Mouse (Mus musculus) left cerebral cortex, adult 9 months (tissue): ENCODE measurements around the gene Setmar.

Source experiments
- DNase-seq, 2 experiments: peaks; one replicate each; pipeline ENCODE4 v3.0.0; 2022; ENCODE audit warnings: low spot score in 2 of 2

The Setmar gene

DNA sequence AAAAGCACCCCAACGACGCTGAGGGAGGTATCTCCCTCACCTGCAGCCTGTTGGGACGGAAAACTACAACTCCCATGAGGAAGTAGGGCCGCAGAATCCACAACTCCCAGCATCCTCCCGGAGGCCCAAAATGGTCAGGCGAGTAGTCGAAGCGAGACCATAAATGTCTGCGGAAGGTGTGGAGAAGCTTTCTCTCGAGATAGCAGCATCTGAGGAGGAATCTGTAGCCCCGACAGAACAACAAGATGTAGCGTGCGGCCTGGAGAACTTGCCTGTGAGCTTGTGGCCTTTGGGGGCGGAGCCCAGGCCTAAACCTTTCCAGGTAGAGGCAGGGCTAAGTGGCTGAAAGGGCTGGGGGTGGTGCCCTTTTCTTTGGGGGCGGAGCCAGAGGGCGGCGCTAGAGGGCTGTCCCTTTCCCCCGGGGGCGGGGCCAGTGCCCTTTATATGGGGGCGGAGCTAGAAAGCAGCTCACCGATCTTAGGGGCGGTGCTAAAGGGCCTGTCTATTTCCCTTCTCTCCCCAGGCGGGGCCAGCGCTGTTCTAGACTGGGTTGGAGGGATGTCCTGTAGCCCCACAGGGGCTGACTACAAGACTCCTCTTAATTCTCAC lies at the start of gene Setmar:
TSS of gene Setmar (plus strand) at position 128 of the 609 bp plus-strand sequence.
- peak; percentile 90 to 96 for DNase-seq

DNA sequence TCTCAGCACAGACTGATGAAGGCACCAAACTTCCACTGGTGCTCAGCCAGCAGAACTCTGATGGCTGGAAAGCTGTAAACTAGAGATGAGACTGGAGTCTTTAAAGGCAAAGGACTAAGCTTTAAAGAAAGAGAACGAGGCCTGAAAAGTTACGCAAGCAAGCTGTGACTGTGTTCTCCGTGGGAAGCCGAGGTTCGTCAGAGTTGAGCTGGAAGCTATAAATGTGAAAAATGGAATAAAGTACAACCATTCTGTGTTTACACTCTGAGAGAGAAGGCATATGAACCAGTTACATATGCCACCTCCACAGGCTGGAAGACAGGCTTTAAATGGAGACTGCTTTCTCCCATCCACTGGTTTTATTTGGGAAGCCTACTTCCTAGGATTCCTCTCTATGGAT lies 43.2 kb upstream of the Setmar start:
- peak; percentile 62 to 75 for DNase-seq

DNA sequence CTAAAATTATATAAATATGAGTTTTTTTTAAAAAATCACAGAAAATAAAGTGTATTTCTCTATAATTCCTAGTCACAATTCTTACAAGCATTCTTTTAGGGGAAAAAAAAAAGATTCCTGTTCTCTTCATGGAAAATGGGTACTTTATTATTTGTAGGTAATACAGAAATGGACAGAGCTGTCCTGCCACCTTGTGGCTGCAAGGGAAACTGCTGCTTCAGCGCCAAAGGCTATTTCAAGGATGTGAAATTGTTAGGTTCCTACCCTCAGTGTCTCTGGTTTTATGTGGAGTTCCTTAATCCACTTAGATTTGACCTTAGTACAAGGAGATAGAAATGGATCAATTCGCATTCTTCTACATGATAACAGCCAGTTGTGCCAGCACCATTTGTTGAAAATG lies 9.8 kb upstream of the Setmar start:
- DNase-seq = peak in 1 of 2 experiments; percentile 71

DNA sequence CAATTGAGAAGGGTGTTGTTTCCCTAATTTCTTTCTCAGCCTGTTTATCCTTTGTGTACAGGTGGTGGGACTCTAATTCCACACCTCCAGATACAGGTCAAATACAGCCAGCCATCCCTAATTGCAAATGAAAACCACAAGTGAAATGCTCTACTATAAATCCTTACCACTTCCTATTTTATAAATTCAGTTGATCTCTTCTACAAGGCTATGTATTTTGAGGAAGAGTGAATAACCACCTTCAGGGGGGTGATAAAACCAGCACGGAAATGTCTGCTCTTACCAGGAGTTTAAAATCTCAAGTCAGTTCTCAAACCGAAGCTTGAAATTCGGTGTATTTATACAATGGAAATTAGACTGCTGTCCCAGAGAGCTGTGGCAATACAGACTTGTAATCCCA lies 8.9 kb upstream of the Setmar start:
- DNase-seq = no peak

DNA sequence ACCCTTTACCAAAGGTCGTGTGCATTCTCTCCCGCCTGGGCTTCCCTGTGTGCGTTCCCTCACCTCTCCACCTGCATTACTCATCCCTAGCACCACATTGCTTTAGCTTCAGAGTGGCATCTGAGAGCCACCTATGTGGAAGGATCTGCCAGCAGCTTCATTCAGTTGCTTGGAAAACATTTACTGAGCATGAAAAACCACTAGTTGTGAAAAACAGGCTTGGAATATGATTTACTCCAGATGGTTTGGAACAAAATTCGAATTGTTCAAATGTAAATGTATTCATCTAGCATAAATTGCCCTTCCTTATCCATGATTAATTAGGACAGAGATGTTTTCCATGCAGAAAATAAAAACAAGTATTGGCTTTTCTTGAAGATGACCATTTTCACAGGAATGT lies 7.5 kb upstream of the Setmar start:
- DNase-seq = no peak

DNA sequence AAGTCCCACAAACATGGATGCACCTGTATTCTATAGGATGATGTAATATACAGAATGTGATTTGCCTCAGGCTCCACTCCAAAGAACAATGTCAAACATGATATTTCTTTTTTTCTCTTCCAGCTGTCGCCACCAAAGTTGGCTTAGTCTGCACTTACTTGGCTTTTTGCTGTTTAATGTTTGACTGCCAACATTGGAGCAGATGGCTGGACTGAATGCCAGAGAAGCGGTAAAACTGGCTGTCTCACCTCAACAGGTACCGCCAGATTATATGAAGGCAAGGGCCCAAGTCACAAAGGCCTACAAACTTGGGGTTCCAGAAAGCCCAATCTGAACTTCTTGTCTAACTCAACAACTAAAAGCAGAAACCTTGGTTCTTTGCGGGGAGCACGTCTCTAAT lies 6.8 kb upstream of the Setmar start:
- no peak for DNase-seq

DNA sequence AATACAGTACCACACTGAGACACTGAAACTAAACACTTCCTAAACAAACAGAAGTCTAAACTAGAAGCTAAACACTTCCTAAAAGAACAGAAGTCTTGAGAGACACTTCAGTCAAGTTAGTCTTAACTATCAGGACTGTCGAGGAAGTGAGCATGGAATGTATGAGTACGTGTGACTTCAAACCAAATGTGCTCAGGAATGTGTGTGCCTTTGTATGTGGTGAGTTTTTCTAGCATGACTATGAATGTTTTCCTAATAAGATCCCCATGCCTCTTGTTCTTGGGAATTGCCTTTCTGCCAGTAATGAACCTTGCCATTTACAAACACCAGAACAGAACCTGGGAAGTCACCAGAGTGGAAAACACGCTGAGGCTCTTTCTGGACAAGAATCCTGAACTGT lies 3.7 kb upstream of the Setmar start:
- DNase-seq = no peak

DNA sequence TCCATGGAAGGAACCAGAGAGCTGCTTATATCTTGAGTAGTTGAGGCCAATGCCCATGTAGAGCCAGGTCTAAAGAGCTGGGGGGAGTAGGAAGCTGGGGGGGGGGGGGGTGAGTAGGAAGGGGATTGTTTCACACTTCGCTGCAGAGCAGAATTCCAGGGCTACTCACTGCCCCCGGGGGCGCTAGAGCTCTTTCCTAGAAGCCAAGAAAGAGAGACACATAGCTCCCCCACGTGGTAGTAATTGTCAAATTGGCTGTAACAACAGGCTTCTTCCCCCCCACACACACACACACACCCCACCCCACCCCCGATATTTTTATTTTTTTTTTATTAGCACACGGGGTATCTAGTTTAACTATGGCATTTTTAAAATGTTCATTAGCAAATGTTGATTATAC lies 738 bp downstream of the Setmar start:
- DNase-seq = peak; percentile 62 to 87

DNA sequence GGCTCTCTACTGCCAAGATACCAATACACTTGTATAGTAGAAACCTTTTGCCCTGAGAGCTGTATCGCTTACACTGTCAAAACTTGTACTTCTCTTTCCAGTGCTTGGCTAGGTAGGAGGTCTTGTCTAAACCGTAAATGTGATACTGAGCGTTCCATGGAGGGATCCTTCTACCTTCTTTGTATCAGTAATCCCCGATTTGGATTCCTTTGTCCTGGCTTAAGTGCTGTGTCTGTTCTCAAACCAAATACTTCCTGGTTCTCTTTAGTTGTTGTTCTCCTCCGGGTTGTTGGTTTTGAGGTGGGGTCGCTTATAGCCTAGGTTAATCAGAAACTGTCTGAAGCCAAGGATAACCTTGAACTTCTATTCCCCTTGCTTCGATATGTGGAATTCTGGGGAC lies 6.1 kb downstream of the Setmar start:
- DNase-seq = no peak

DNA sequence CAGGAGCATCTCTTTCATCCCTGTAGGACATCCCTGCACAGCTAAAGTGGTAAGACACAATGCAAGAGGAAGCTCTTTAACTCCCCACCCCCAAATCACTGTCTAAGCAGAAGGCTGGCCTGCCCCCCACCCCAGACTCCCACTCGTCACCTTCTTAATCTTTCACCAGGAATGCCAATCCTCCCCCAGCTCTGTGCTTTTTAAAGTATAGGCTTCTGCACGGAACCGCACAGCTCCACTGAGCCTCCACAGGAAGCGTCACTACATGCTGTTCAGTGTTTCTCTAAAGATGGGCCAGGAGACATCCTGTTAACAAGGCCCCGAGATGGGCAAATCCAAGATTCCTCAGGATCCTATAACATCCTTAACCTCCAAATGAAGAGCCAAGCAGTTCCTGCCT lies 8.2 kb downstream of the Setmar start:
- peak; percentile 50 to 59 for DNase-seq

DNA sequence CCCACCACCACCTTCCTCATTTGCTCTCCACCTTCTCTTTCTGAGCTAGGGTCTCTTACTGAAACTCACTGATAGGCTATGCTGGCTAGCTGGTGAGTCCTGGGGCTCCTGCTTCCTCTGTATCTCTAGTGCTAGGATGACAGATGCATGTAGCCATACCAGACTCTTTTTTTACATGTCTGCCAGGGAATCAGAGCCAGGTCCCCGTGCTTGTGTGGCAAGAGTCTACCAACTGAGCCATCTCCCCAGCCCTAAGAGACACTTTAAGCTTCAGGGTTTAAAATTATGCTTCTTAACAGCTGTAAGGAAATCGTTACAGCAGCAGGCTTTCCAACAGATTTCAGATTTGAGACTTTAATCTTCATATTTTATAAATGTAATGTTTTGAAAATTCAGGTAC lies 9.1 kb downstream of the Setmar start:
- no peak for DNase-seq

DNA sequence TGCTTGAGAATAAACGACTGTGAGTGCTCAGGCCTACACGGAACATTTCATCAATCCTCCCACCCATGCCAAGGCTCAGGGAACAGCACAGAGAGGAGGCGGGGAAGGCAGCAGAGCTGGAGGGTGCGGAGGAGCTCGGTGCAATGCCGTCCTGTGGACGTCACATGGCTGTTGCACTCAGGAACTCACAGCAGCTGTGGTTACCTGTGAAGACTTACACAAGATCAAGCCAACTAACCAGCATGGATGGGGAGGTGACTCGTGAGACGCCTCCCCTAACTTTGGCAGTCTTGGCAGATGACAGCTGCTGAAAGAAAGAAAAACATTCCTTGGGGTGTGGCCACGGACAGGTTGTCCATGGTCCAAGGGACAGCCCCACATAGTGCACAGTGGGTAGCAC lies 9.8 kb downstream of the Setmar start:
- peak; percentile 56 to 62 for DNase-seq

DNA sequence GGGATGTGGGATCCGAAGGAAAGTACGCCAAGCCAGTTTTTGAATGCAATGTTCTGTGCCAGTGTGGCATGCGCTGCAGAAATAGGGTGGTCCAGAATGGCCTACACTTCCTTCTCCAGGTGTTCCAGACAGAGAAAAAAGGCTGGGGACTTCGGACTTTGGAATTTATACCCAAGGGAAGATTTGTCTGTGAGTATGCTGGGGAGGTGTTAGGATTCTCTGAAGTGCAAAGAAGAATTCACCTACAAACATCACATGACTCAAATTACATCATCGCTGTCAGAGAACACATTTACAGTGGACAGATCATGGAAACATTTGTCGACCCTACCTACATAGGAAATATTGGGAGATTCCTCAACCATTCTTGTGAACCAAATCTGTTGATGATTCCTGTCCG lies 11.0 kb downstream of the Setmar start:
- DNase-seq = no peak

DNA sequence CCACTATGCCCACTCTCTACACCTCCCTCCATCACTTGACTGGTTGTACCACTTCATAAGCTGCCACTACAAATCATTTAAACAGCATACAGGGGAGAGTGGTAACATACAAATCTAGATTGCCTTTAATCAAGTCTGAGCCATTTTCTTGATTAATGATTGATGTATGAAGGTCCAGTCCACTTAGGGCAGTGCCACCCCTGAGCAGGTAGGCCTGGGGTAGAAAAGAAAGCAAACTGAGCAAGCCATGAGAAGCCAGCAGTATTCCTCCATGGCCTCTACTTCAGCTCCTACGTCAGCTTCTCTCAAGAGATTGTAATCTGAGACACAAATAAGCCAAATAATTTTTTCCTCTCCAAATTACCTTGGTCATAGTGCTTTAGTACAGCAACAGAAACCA lies 26.5 kb downstream of the Setmar start:
- no peak for DNase-seq

DNA sequence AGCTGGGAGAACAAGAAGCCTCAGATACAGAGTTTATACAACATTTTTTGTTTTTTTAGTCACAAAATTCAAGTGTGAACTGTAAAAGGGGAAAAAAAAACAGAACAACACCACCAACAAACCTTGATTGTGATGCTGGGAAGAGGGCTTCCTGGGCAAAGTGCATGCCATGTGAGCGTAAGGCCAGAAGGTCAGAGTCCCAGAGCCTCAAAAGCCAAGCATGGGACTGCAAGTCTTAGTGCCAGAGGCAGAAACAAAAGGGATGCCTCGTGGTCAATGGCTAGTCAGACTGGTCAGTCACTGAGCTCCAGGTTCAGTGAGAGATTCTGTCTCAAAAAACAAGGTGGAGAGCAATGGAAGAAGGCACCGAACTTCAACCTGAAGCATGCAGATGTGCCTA lies 27.8 kb downstream of the Setmar start:
- no peak for DNase-seq

DNA sequence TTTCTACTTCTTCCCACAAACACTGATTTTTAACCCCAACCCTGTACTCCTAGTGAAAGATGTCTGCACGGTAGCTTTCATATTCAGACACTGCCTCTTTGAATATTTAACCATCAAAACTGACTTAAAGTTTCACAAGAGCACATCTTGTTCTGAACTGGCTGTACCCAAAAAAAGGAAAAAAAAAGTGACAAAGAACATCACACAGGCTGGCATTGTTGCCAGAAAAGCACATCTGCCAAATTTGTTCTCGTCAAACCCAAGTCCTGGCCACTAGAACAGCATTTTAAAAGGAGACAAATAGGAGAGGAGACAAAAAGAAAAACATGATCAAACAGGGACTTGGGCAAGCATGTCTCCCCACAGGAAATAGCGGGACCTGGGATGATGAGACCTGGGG lies 28.6 kb downstream of the Setmar start:
- DNase-seq = no peak

DNA sequence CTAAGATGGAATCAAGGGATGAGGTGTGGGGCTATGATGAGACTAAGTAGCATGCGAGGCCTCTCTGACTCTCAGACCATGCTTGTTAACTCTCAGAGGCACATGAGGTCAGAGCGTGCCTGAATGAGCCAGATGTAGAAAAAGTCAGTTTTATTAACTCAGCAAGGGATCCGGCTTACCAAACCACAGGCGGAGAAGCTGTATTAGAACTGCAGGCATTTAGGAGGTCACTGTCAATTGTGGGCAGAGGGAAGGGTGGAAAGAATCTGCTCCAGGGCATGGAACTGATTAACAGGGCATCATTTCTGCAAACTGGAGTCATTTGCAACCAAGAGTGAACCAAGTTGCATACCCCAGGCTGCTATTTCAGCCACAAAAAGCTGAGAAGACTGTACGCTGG lies 30.6 kb downstream of the Setmar start:
- DNase-seq = no peak

DNA sequence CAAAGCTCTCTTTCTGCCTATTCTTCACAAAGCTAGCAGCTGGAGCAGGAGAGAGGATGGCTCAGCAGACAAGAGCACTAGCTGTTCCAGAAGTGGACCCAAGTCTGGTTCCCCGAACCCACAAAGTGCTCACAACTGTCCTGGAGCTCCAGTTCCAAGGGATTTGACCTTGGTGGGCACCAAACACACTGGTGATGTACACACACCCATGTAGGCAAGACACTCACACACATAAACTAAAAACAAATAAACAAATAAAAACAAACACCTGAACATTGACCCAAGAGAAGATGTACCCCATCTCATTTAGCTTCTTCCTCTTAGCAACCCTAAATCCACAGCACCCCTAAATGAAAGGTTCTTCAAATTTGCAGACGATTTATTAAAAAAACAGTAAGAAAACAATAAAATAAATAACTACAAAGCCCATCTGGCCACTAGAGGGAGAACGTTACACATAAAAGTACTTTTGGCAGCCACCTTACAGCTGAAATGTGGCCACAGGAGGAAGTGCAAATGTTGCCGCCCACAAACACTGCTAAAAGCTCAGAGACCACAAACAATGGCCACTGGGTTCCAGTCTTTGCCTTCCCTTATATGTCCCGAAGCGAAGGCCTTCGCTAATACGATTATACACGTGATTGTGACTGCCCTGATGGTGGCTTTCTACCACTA lies 33.5 kb downstream of the Setmar start:
- peak in 1 of 2 experiments; percentile 64 for DNase-seq

DNA sequence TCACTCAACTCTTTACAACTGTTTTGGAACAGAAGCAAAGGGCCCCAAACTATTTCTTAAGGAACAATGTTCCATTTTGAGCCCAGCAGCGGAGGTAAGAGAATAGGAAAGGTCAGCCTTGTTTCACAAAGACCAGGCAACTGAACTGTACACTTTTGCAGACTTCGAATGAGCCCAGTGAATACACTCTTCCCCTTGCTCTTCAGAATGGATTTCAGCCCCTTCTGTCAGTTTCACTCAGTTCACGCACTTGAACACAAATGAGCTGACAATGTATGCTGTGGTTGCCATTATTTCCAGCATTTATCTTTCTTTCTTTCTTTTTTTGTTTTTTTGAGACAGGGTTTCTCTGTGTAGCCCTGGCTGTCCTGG lies 34.0 kb downstream of the Setmar start:
- no peak for DNase-seq

DNA sequence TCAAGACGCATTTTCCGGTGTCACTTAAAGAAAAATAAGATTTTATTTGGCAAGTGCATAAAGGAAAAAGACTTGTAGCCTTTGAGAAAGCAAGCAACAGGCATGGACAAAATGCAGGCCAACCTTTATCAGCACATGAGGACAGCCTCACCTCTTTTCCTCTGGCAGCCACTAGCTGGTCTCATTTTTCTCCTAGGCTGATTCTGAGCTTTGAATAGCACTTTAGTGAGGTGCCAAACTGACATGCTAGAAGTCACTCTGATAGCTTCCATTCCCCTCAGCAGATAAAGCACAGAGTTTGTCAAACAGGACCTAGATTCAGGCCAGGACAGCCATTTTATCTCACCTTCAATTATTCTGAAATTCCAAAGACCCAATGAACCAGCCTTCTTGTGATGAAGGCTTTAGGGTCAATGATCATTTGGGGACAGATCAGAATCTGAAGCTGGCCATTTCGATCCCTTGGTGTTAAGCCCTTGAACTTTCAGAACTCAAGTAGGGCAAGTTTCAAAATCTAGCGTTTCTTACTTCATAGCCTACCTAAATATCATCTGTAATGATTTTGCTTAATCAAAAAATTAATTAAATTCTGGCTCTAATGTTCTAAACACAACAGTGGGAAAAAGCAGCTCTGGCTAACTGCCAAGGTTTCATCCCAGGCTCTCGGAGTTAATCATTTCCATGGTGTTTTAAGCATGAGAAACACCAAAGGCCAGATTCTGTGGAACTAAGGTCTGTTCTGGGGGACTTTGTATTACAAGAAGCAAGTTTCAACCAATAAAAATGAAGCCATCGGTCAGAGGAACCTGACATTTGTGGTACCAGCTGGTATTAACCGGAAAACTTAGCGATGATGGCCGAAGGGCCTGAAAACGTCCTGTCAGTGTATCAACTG lies 37.3 kb downstream of the Setmar start:
- no peak for DNase-seq

DNA sequence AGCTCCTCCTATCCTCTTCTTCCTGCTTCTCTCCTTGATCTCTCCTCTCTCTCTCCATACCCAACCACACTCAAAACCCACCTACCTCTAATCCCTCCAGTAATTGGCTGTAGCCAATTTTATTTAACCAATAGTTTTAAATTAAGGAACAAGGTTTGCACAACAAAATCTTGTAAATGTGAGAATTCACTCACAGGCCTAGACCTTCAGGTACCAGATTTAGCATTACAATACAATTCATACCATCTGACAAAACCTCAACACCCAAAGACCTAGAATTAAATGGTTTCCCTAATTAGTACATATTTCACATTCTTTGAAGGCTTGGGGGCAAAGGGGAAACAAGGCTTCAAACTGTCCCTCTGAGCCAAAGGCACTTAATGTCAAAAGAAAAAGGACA lies 42.5 kb downstream of the Setmar start:
- no peak for DNase-seq

DNA sequence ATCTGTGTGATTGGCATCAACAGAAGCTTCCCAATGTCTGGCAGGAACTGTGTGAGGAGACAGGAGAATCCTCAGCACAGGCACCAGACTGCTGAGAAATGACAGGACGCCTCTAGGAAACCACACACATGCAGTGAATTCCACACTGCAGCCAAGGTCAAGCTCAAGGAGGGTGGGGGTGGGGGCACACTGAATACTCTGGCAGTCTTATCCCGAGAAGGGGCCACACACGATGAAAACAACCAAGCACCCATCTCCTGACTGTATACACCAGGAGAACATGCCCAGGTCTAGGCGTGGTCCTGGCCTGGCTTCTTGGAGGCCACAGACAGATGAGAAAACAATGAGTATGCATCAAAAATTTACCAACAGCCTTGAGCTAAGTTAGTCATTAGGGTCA lies 45.5 kb downstream of the Setmar start:
- no peak for DNase-seq

DNA sequence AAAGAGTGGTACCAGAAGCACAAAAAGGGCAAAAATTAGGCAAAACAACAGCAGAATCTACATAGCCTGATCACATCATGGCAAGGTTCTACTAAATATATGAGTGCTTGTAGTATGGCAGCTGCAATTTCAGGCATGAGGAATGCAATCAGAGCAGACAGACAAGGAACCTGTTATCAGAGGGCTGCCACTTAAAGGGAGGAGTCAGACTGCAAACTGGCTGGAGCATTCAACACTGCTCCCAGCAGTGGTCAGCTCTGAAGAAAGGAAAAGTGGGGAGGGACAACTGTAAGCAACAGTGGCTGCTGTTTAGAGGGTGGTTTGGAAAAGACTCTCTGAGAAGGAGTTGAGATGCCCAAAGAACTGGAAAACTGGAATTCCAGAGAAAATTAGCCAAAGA lies 46.8 kb downstream of the Setmar start:
- DNase-seq = no peak
